Mouse (Mus musculus) CD4-positive, CD25-positive, alpha-beta regulatory T cell, adult 2 months (primary cell): Measurements from ENCODE around the gene Igfn1.

Source experiments
- DNase-seq: peaks from one replicate; pipeline ENCODE4 v3.0.0-alpha.2; 2012; ENCODE audit warnings: low read depth, low spot score

The Igfn1 gene

DNA sequence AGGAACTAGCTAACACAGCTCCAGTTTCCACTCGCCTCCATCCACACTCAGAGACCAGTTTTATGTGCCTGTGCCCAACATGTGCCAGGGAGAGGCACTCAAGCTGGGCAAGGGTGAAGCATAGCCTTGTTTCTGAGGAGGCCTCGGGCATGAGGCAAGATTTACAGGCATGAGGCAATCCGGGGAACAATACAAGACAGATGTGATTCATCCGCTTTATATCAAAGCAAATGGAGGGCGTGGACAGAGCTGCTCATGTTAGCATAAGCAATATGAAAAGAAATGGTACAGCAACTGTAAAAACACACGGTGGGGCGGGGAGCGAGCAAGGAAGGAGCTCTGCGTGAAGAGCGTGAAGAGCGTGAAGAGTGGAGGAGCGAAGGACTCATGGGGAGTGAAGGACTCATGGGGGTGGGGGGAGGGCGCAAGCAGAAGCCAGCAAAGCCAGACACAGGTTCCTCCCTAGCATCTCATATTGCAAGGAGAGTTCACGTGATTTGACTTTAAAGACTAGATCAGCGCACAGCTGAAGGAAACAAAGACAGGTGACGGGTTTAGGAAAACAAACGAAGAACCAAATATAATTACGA is 72.3 kb downstream of the Igfn1 start:
- DNase-seq, result no peak

DNA sequence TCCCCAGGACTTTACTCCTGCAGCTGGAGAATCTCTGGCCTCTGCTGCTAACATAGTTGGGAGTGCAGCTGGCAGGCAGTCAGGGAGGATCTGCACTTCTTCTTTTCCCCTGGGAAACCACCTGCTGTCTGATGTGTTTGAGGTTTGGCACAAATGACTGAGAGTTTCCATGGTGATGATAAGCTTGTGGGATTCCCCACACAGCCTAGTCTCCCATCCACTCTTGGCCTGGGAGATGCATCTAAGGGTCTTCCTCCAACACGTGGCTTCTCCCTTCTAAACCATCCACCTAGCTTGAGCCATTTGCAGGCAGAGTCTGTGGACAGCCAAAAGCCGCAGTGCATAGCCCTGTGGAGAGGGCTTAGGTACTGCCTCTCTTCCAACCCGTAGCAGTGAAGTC is 76.3 kb downstream of the Igfn1 start:
- DNase-seq, result peak; percentile 14

DNA sequence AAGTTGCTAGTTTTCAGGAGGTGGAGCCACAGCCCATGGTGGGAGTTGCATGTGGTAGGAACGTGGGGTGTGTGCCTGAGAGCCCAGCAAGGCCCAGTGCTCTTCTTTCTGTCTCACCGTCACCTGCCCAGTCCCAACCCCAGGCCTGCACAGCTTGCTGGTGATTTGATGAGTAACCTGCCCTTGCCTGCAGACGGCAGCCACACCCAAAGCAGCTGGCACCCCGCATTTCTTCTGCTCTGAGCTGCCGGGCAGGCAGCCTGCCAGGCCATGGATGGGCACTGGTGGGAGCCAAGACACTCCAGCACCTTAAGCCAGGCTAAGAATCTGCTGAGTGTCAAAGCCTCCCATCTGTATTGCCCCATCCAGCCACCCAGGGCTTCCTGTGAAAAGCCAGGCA is 80.3 kb downstream of the Igfn1 start:
- no peak for DNase-seq

DNA sequence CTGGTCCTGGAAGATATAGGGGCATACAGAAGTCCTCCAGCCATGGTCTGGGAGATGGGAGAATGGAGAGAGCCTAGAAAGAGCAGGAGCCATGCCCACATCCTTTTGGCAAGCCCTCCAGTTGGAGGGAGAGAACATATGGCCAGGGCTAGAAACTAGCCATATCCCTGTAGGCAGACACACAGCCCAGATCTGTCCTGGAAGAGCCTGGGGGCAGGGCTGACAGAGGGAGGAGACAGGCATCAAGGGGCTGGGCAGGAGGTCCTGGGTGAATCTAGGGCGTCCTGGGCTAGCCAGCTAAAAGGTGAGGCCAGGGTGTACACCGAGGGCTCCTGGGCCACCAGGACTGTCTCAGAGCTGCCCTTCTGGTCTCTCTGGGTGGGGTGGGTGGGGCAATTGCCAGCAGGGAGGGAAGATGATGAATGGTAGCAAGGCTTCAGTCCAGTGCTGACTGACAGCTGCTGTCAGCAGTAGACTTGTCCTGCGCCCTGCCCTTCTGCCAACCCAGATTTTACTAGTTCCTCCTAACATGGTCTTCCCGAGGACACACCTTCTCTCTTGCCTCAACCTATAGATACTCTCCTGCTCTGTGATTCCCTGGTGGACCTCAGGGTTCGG is 81.7 kb downstream of the Igfn1 start:
- DNase-seq, result no peak

DNA sequence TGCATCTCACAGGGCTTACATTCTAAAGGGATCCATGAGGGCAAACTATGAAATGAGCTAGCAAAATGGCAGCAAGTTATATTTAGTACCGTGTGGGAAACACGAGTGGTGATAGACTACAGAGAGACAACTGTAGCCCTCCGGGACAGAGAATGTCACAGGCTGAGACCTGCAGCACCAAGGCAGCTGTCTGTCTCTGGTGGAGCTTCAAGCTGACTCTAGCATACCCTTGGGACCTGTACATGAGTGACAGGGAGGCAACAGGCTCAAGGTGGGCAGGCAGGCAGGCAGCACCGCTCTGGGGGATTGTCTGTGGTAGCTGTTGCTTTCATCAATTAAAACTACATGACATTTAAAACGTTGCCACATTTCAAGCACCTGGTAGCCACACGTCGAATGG is 82.9 kb downstream of the Igfn1 start:
- no peak for DNase-seq

DNA sequence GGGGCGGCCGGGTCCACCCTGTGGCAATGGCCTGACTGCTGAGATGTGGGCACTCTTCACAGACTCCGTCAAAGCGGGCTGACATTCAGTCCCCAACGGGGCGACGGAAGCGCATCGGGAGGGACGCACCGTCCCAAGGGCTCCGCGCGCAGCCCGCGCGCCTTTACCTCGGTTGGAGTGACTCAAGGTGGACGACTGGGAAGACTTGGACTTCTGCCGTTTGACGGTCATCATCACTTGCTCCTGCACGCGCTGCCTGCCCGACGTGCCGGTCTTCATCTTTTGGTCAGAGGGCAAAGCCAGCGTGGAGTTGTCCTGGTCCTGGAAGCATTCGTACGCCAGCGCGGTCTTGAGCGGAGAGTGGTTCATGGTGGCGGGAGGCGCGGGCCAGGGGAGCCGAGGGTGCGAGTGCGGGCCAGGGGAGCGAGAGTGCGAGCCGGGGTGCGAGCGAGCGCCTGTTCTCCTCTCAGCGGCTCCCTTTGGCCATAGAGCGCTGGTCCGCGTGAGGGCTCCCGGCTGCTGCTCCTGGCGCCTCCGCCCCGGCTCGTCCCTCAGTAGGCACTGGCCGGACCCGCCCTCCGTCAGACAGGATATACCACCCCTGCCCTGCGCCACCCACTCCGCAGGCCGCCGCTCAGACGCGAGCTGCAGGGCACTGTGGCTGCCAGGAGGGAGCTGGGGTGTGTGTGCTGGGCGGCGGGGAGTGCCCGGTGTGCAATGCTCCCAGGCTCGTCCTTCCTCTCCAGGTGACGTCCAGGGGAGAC is 87.3 kb downstream of the Igfn1 start, which contains the start of gene Pkp1:
Gene Pkp1, minus strand, starts transcription at position 564 of the 764 bp plus-strand sequence.
- no peak for DNase-seq

DNA sequence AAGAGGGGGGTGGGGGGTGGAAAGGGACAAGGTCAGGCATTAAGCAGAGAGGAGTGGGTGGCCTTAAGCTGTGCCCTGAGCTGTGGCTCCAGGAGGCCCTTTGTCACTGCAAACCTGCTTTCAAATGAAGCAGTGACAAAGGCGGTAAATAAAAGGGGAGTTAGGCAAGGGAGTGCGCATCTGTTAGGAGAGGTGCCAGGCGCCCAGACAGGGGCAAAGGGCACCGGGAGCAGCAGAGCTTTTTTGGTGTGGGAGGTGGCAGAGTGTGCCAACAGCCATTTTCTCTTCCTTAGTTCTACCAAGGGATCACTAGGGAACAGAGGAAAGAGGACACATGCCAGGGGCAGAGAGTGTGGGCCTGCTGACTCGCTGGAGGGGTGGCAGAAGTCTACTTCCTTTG is 88.9 kb downstream of the Igfn1 start:
- no peak for DNase-seq

DNA sequence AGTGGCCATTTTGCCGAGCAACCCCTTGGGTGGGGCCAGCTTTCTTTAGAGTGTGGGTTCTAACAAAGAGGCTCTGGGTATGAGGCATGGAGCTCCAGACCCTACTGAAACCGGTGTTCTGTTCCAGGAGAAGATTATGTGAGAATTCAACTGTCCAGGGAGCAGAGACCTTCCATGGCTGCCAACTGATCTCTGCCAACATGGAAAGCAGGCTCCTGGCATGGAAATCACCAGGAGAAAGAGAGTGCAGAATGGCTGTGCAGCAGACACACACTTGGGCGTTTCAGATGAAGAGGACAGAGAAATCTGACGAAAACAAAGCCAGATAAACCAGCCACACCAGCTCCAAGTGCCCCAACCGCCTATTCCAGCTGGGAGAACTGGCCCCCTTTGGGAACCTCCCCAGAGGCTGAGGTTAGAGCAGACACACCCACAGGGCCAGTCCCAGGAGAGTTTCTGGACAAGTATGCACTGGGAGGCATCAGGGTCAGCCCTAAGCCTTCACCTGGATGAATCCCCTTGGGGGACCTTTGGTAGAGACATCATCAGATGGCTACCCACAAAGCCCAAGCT is 89.6 kb downstream of the Igfn1 start:
- no peak for DNase-seq

DNA sequence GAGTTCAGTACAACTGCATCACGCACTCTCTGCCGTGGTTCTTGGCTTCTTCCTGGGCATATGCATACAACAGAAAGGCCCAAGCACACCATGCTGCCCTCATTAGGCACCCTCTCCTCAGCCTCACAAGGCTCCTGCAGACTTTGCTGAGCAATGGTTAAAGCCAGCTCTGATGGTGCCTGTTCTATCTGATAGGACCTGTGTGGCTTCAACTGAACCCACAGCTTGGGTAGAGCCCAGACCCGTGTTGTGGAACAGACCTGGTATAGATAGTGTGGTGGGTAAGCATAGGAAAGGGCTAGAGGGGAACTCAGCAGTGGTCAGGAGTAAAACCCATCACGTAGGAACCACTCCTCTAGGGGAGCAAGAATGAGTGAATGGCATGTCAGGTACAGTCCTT is 92.5 kb downstream of the Igfn1 start:
- no peak for DNase-seq

DNA sequence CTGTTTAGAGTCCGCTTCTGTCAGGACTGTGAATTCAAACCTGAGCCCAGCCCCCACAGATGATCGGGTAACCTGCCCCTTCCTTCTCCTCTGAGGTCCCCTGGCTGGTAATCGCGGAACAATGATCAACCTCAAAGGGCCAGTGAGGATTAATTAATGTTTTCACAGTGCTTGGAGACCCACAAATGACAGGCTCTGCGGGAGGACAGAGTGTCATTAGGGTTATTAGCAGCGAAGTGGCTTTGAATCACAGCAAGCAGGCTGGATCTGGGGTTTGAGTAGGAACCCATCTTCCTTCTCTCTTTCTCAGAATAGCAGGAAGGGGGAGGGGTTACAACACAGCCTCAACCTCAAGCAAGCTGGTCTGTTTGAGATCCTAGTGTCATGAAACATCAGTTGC is 96.8 kb downstream of the Igfn1 start:
- DNase-seq, result no peak

DNA sequence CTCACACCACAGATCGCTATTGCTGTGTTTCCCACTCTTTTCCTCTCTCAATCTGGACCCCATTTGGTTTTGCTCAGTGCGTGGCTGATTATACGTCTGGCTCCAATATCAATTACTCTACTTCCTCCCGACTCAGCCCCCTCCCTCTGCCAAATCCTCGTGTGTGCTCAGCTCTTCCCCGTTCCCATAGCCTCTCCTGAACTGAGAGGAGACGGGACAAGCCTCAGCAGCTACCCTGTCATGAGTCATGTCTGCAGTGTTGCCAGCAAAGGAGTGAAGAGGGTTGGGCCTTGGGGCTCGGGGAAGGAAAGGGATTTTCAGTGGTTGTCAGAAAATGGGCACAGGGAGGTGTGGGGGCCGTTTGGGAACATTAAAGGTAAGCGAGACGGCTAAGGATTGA is 99.4 kb downstream of the Igfn1 start:
- no peak for DNase-seq
